Mouse (Mus musculus) kidney, adult 2 months (tissue): Measurements from ENCODE around the gene BC048403.

Source experiments
- CTCF ChIP-seq: fragments of 200-500 bp; conservative IDR thresholded peaks from 2 replicates; pipeline ENCODE4 v1.5.1; 2011; ENCODE audit warnings: low read depth, mild to moderate bottlenecking, control low read depth, low read length, moderate library complexity, mixed read lengths; ENCODE audit not compliant: insufficient read depth, insufficient read length
- POLR2A ChIP-seq: fragments of 200-500 bp; IDR thresholded peaks from one replicate; pipeline ENCODE4 v1.6.1; 2011; ENCODE audit warnings: low read depth, low read length, control low read depth

- TF ChIP-seq POLR2A, result no peak
- no peak for TF ChIP-seq CTCF
Observed at GRCm38 (mm10) chr10:121790078-121790477, 50.3 kb downstream of the BC048403 start.
